Mouse (Mus musculus) brain, embryonic 14.5 days (tissue): ENCODE data around the gene Unc45a.

Experiments used
- CTCF ChIP-seq: fragments of 200-500 bp; IDR thresholded peaks from 2 replicates; pipeline ENCODE4 v1.5.1; 2012; ENCODE audit warnings: inconsistent platforms, mild to moderate bottlenecking, moderate library complexity, borderline replicate concordance; ENCODE audit not compliant: insufficient read depth, insufficient read length; ENCODE audit errors: extremely low read depth
- POLR2A ChIP-seq: fragments of 200-500 bp; IDR thresholded peaks from 2 replicates; pipeline ENCODE4 v1.6.1; 2012; ENCODE audit warnings: mild to moderate bottlenecking, inconsistent platforms, borderline replicate concordance; ENCODE audit not compliant: poor library complexity, insufficient read depth, insufficient read length, severe bottlenecking; ENCODE audit errors: extremely low read depth

DNA sequence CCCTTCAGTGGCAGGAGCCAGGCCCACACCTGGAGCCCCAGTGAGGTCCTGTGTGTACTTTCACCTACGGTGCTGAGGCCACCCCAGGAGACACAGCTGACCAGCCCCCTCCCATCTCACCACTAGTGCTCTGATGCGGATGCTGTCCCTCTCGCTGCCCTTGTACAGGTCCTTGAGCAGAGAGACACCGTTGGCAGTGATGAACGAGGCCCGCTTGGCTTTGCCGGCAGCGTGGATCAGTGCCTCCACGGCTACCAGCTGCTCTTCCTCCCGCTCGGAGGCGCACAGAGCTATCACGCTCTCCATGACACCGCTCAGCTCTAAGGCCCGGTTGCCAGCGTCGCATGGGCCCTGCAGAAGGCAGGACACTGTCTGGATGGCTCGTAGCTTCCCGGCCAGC is 9.4 kb downstream of the Unc45a start:
- TF ChIP-seq POLR2A (no peak), CTCF (no peak)
